Mouse (Mus musculus): ENCODE data around the gene 2700097O09Rik.
A peak's percentile ranks its signal among the peaks of the same experiment; 100 is the strongest.
"Not testable (repeated sequence)": the region's sequence is repeated elsewhere in the genome, so short reads cannot be mapped to it uniquely, and the experiment has no call there.

Gene 2700097O09Rik

GRCm38 (mm10) chr12:55049731-55050353, 30.1 kb downstream of the 2700097O09Rik start:
- no peak for DNase-seq (ENCODE audit: low read depth, low spot score)

DNA sequence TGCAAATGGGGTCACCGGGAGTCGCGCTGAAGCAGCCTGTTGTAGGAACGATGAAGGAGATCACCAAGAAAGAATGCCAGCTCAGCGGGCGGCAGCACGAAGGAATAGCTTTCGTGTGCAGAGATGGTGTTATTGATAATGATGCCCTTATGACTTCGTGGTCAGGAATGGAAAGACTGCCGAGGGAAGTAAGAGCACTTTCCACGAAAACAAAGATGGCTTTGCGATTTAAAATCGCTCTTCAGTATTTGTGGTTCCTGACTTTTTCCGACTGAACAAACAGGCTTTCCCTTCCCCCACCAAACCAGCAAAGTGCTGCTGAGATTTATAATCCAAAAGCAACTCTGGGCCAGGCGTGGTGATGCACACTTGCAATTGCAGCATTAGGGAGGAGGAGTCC, 38.9 kb downstream of the 2700097O09Rik start:
- DNase-seq (ENCODE audit: low read depth, low spot score): no peak

- DNase-seq (ENCODE audit: low read depth, low spot score): no peak
Observed at GRCm38 (mm10) chr12:55027088-55027487, 52.8 kb downstream of the 2700097O09Rik start.

- DNase-seq (ENCODE audit: low read depth, low spot score): no peak
Observed at GRCm38 (mm10) chr12:55023284-55023683, 56.6 kb downstream of the 2700097O09Rik start.

DNA sequence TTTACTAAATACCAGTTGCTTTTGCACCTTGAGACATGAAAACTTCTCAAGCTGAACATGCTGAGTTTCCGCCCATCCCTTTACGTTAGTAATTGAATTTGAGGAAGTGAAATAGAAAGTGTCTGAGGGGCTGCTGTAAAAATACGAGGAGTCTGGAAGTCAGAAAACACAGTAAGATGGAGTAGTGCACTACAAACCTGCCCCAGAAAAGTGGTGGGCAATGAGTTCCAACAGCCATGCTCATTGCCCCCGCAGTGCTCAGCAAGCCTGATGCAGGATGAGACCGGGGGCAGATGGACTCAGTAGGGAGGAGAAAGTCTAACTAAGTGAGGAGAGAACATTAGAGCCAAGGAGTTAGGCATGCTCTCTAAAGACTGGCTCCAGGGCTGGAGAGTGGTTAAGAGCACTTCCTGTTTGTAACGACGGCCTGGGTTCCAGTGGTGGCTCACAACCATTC, 60.5 kb downstream of the 2700097O09Rik start:
- DNase-seq (ENCODE audit: low read depth, low spot score): peak; percentile 90

- peak; percentile 35 for DNase-seq (ENCODE audit: low read depth, low spot score)
Observed at GRCm38 (mm10) chr12:55017119-55017721, 62.7 kb downstream of the 2700097O09Rik start.

- peak; percentile 83 for DNase-seq (ENCODE audit: low read depth, low spot score)
Observed at GRCm38 (mm10) chr12:55016339-55017118, 63.4 kb downstream of the 2700097O09Rik start.

GRCm38 (mm10) chr12:55015428-55015827, 64.5 kb downstream of the 2700097O09Rik start:
- peak; percentile 33 for DNase-seq (ENCODE audit: low read depth, low spot score)

DNA sequence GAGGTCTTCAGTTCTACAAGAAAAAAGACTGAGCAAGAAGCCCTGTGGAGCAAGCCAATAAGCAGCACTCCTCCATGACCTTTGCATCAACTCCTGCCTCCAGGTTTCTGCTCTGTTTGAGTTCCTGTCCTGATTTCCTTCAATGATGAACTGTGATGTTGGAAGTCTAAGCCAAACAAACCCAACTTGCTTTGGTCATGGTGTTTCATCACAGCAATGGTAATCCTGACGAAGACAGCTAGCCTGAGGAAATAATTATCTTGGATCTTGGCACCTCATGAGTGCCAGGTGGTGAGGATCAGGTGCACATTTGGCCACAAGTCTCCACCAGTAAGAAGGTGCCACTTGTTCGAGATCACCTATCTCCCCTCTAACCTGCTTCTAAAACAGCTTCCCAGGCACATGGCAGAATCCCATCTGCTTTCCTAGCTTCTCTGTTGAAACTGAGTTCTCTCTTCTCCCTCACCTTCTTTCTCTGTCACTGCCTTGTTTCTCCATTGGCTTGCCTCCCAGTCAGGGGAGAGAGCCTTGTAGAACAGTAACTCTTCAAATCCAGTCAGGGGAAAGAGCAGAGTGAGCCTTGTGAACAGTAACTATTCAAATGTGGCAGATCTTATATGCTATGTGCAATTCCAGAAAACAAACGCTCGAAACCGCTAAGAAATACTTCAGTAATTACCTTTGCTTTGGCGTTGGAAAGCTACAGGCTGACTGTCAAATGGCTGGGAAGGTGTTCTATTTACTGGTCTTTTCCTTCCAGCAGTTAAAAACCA, 66.1 kb downstream of the 2700097O09Rik start, which contains the start of gene Baz1a:
Gene Baz1a (minus strand): TSS at position 723 of the 773 bp plus-strand sequence.
- DNase-seq (ENCODE audit: low read depth, low spot score): no peak

DNA sequence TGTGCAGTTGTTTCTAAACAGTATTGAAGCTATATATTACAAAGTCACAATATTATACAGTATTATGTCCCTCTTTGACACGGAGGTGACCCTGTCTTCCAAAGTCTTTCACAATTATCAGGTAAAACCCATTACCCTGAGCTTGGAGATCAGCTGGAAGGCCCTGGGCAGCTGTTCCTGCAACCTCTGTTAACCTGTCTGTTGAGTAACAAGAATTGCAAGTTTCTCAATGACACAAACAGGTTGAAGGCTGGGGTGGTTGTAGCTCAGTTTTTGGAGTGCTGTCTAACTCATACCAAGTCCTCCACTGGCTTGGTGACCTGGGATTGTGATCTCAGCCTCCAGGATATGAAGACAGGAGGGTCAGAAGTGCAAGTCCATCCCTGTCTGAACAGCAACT, 66.9 kb downstream of the 2700097O09Rik start:
- DNase-seq (ENCODE audit: low read depth, low spot score): no peak

- DNase-seq (ENCODE audit: low read depth, low spot score): no peak
Observed at GRCm38 (mm10) chr12:55007361-55008008, 72.4 kb downstream of the 2700097O09Rik start.

DNA sequence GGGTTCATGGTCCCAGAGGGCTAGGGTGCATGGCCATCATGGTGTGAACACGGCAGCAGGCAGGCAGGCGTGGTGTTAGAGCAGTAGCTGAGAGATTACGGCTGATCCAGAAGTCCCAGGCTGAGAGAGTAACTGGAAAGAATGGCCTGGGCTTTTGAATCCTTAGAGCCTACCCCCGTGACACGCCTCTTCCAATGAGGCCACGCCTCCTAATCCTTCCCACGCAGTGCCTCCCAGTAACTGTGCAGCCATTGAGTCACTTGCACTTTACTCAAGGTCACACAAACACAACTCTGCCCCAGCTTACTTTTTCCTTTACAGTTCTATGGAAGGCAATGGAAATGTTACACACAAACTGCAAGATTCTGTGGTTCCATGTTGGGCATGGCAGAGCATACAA, 73.8 kb downstream of the 2700097O09Rik start:
- DNase-seq (ENCODE audit: low read depth, low spot score): no peak

GRCm38 (mm10) chr12:55004396-55004795, 75.5 kb downstream of the 2700097O09Rik start:
- no peak for DNase-seq (ENCODE audit: low read depth, low spot score)

DNA sequence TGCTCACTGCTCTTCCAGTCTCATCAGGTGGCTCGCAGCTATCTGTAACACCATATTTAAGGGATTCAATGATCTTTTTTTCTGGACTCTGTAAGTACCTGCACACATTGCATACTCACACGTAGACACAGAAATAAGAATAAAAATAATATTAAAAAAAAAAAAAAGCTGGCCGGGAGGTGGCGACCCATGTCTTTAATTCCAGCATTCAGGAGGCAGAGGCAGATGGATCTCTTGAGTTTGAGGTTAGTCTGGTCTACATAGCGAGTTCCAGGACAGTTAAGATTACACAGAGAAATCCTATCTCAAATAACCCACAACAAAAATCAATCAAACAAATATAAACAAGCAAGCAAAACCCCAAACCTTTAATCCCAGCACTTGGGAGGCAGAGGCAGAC, 76.1 kb downstream of the 2700097O09Rik start:
- DNase-seq (ENCODE audit: low read depth, low spot score): peak; percentile 33

- DNase-seq (ENCODE audit: low read depth, low spot score): not testable (repeated sequence)
Observed at GRCm38 (mm10) chr12:55002532-55002931, 77.4 kb downstream of the 2700097O09Rik start.

DNA sequence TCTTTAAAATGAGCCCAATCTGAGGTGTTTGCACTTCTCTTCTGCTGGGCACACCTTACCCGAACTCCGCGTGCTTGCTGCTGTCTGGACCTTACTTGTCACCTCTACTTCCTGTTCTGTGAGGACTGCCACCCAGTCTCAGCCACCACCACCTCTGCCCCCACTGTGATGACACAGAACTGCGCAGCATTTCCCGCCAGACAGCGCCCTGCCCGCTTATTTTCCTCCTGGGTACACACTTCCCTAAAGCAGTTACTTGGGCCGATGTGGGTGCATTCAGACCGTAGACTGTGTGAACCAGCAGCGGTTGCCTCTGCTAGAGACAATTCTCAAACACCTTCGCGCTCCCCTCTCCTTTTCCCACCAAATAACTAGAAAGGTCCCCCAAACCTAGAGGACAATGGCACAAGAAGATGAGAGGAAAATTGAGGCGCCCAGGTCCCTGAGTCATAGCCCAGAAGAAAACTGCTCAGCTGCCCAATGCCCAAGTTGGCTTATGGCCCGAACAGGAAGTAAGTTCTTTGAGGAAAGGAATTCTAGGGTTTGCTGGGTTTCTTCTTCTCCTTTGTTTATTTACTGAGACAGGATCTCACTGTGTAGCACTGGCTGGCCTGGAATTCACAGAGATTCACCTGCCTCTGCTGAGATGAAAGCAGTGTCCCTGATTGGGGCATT, 80.8 kb downstream of the 2700097O09Rik start:
- DNase-seq (ENCODE audit: low read depth, low spot score): peak; percentile 92

GRCm38 (mm10) chr12:54998411-54998810, 81.5 kb downstream of the 2700097O09Rik start:
- peak; percentile 73 for DNase-seq (ENCODE audit: low read depth, low spot score)

GRCm38 (mm10) chr12:54996979-54997474, 82.9 kb downstream of the 2700097O09Rik start:
- DNase-seq (ENCODE audit: low read depth, low spot score): peak; percentile 83

- DNase-seq (ENCODE audit: low read depth, low spot score): no peak
Observed at GRCm38 (mm10) chr12:54995965-54996364, 83.9 kb downstream of the 2700097O09Rik start.
